Mouse (Mus musculus) forelimb bud, embryonic 11.5 days (tissue): Measurements from ENCODE around the gene Elk1.

Source experiments
- DNase-seq: peaks from one replicate; pipeline ENCODE4 v3.0.0-alpha.2; 2012; ENCODE audit warnings: low read depth, low spot score

Elk1 gene

GRCm38 (mm10) chrX:20950191-20950880, at the start of gene Elk1:
Elk1 (minus strand) TSS chrX:20950608.
- DNase-seq, result peak; percentile 92

GRCm38 (mm10) chrX:20980901-20981300, 30.5 kb upstream of the Elk1 start:
- DNase-seq, result no peak

- peak; percentile 82 for DNase-seq
These were observed 11.3 kb upstream of the Elk1 start, which contains the start of gene Uxt for GRCm38 (mm10) chrX:20961477-20962378. Uxt (minus strand) TSS chrX:20962017.

GRCm38 (mm10) chrX:20946055-20946454, 4.4 kb downstream of the Elk1 start:
- peak; percentile 29 for DNase-seq

GRCm38 (mm10) chrX:20931963-20932362, 18.4 kb downstream of the Elk1 start:
- DNase-seq, result no peak

- DNase-seq, result no peak
These were observed 19.0 kb downstream of the Elk1 start, which contains the start of gene Cfp for GRCm38 (mm10) chrX:20931364-20931763. Cfp (minus strand) TSS chrX:20931555.

GRCm38 (mm10) chrX:20929859-20930258, 20.5 kb downstream of the Elk1 start:
- DNase-seq, result no peak

GRCm38 (mm10) chrX:20924976-20925375, 25.4 kb downstream of the Elk1 start:
- no peak for DNase-seq

GRCm38 (mm10) chrX:20923506-20923905, 26.9 kb downstream of the Elk1 start:
- no peak for DNase-seq

- no peak for DNase-seq
These were observed 29.0 kb downstream of the Elk1 start for GRCm38 (mm10) chrX:20921366-20921765.

- peak; percentile 86 for DNase-seq
These were observed 29.5 kb downstream of the Elk1 start, which contains the start of gene Syn1 for GRCm38 (mm10) chrX:20920844-20921364. Syn1 (minus strand) TSS chrX:20921004.

GRCm38 (mm10) chrX:20920249-20920843, 30.1 kb downstream of the Elk1 start:
- no peak for DNase-seq

- no peak for DNase-seq
These were observed 35.3 kb downstream of the Elk1 start for GRCm38 (mm10) chrX:20915075-20915474.

GRCm38 (mm10) chrX:20913726-20914125, 36.7 kb downstream of the Elk1 start:
- no peak for DNase-seq

- DNase-seq, result no peak
These were observed 40.3 kb downstream of the Elk1 start for GRCm38 (mm10) chrX:20910074-20910473.
